Mouse (Mus musculus): ENCODE results near the gene Mlxipl.

Mlxipl gene

GRCm38 (mm10) chr5:135186621-135187348, 97.1 kb downstream of the Mlxipl start, which contains the start of gene Baz1b:
TSS of gene Baz1b (plus strand) at chr5:135187264.
- DNase-seq: peak; percentile 97

DNA sequence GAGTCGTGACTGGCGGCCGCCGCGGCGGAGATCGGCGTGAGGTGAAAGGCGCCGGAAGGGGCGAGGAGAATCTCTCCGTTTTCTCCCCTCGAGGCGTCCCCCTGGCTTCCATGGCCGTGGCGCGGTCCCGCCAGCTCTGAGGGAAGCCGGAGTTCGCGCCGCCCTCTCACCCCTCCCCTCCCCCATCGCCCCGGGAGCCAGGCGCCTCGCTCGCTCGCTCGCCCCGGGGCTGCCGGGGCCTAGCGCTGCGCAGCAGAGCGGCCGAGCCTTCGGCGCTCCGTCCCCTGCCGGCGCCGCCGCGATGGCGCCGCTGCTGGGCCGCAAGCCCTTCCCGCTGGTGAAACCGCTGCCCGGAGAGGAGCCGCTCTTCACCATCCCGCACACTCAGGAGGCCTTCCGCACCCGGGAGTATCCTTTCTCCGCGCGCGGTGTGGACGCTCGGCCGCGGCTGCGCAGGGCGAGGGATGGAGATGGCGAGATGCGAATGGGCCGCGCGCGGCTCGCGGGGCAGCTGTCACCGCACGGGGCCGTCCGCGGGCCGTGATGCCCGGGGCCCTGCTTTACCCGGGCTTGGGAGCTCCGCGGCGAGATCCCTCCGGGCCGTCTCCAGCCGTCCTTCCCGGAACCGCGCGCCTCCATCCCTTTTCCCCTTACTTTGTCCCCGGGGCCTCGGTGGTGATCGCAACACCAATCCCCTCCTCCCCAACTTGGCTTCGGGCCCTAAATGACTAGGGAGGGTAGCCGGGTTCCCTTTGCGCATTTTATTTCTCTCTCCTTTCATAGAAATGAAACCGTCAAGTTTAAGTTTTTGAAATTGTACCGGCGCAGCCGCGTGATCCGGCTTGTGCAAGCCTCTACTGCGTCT, 97.9 kb downstream of the Mlxipl start:
- peak; percentile 36 for DNase-seq
